Mouse (Mus musculus): ENCODE measurements around the gene Klhdc3. TPM values are rescaled to one million over a fixed set of nuclear protein-coding genes. Genes with fewer than 3 reads are reported as not detected.

Klhdc3 gene
- total and polyA plus RNA-seq, 3 experiments = 19.5 to 126 (median 72.3) TPM

DNA sequence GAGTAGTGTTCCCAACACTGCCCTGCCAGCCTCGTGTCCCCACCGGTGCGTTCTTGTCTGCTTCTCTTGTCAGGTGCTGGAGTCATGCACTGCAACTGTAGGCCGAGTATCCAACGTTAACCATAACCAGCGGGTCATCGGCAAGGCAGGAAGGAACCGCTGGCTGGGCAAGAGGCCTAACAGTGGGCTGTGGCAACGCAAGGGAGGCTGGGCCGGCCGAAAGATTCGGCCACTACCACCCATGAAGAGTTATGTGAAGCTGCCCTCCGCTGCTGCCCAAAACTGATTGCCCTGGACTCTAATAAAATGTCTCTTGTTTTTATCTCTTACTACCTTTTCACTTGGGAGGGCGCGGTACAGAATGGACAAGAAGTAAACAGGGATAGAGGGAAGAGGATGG, 30.9 kb downstream of the Klhdc3 start:
- Histone ChIP-seq H3K36me3 (replicated peaks in 1 of 2; ENCODE audit: control insufficient read depth in 1 of 2, insufficient read depth in 1 of 2, low read length in 1 of 2) (peaks cover 37 to 56% of the 10 kb centered on the region in 2 experiments), H3K9ac (ENCODE audit: insufficient read depth, low read depth) (peak overlapping the region; percentile 44; the same call in 1 of the 2 replicates), H3K4me1 (ENCODE audit: control insufficient read depth in 1 of 2, insufficient read depth in 2 of 2) (peaks cover 9 to 56% of the 10 kb centered on the region in 2 experiments), H3K4me2 (ENCODE audit: insufficient read depth, low read depth, poor library complexity, severe bottlenecking) (peak overlapping the region; percentile 4), H3K79me2 (replicated peaks; ENCODE audit: control insufficient read depth, extremely low read depth, insufficient read depth, poor library complexity, severe bottlenecking) (peaks cover 28% of the 10 kb centered on the region), H3K4me3 (replicated peaks in 1 of 3; ENCODE audit: low read depth in 2 of 3, low read length in 2 of 3, poor library complexity in 1 of 3) (peak overlapping the region; percentile 38 to 84 (median 46)), H3K9me3 (replicated peaks; ENCODE audit: low read length) (peaks cover 5% of the 10 kb centered on the region), H3K27ac (ENCODE audit: insufficient read depth, low read depth) (peak overlapping the region; percentile 53), H3K27me3 (replicated peaks) (no peaks in the 10 kb centered on the region)
- no peak for DNase-seq (ENCODE audit: extremely low read depth)
- dilution Hi-C loops (cut with MboI; ENCODE audit: extremely low pct_ligation_motif_present, extremely low pct_unique_long_range_greater_than_20kb, low sequenced_read_pairs) = no loop called here
- in situ Hi-C loops (cut with MboI; ENCODE audit: low pct_ligation_motif_present, low pct_unique_long_range_greater_than_20kb, low sequenced_read_pairs) = loop anchor here (5.0 kb wide), 2 partner anchors 62 to 122 kb away; partner anchors contain the start of genes 2310039H08Rik and Pex6
- TF ChIP-seq RAD21 (IDR thresholded peaks at IDR 0.05; ENCODE audit: low read depth, low read length) = no peak
- no peak for TF ChIP-seq POLR2A (IDR thresholded peaks at IDR 0.05; ENCODE audit: low read depth, low read length)
- no peak for TF ChIP-seq MAZ (IDR thresholded peaks at IDR 0.05; ENCODE audit: low read depth, low read length)
- TF ChIP-seq USF1 (IDR thresholded peaks at IDR 0.05; ENCODE audit: low read depth, low read length) = no peak

DNA sequence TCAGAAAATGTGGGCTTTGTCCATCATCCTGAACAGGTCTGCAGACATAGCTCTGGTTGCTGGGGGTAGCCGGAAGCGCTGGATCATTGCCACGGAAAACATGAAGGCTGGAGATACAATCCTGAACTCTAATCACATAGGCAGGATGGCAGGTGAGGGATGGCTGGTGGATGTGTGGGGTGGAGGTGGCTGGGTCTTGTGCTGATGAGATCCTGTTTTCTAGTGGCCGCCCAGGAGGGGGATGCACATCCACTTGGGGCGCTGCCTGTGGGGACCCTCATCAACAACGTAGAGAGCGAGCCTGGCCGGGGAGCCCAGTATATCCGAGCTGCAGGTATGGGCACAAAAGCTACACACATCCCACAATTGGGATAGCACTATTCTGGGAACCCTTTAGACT, 32.3 kb downstream of the Klhdc3 start:
- peaks cover 12 to 64% of the 10 kb centered on the region in 2 experiments for H3K4me1 ChIP-seq (ENCODE audit: control insufficient read depth in 1 of 2, insufficient read depth in 2 of 2)
- H3K9me3 ChIP-seq (replicated peaks; ENCODE audit: low read length) = no peaks in the 10 kb centered on the region
- H3K79me2 ChIP-seq (replicated peaks; ENCODE audit: control insufficient read depth, extremely low read depth, insufficient read depth, poor library complexity, severe bottlenecking) = peaks cover 28% of the 10 kb centered on the region
- no peaks in the 10 kb centered on the region for H3K27me3 ChIP-seq (replicated peaks)
- peaks cover 25 to 44% of the 10 kb centered on the region in 2 experiments for H3K36me3 ChIP-seq (replicated peaks in 1 of 2; ENCODE audit: control insufficient read depth in 1 of 2, insufficient read depth in 1 of 2, low read length in 1 of 2)
- no peak for DNase-seq (ENCODE audit: extremely low read depth)
- H3K27ac ChIP-seq (ENCODE audit: insufficient read depth, low read depth) = no peak overlapping the region
- in situ Hi-C loops (cut with MboI; ENCODE audit: low pct_ligation_motif_present, low pct_unique_long_range_greater_than_20kb, low sequenced_read_pairs) (no loop called here), dilution Hi-C loops (cut with MboI; ENCODE audit: extremely low pct_ligation_motif_present, extremely low pct_unique_long_range_greater_than_20kb, low sequenced_read_pairs) (no loop called here)
- H3K4me3 ChIP-seq (replicated peaks in 1 of 3; ENCODE audit: low read depth in 2 of 3, low read length in 2 of 3, poor library complexity in 1 of 3) = no peak overlapping the region
- H3K9ac ChIP-seq (ENCODE audit: insufficient read depth, low read depth) = no peak overlapping the region
- TF ChIP-seq MAFK (IDR thresholded peaks at IDR 0.05; ENCODE audit: insufficient replicate concordance, low read length) = no peak
- TF ChIP-seq CHD2 (IDR thresholded peaks at IDR 0.05; ENCODE audit: low read length) = no peak
- no peak for TF ChIP-seq CTCF (conservative IDR thresholded peaks at IDR 0.05 in 1 of 2, IDR thresholded peaks at IDR 0.05 in 1 of 2; ENCODE audit: low read depth in 2 of 2, low read length in 2 of 2)
- TF ChIP-seq KAT2A (IDR thresholded peaks at IDR 0.05; ENCODE audit: insufficient replicate concordance, low read length) = no peak
- no peak for TF ChIP-seq MYC (IDR thresholded peaks at IDR 0.05; ENCODE audit: low read depth, low read length)
- no peak for TF ChIP-seq CHD1 (IDR thresholded peaks at IDR 0.05; ENCODE audit: low read depth, low read length)
- no peak for TF ChIP-seq NELFE (IDR thresholded peaks at IDR 0.05; ENCODE audit: low read depth, low read length)
- no peak for TF ChIP-seq ELF1 (IDR thresholded peaks at IDR 0.05; ENCODE audit: low read depth, low read length)
- no peak for TF ChIP-seq TBP (conservative IDR thresholded peaks at IDR 0.05; ENCODE audit: low read depth, low read length)
- H3K4me2 ChIP-seq (ENCODE audit: insufficient read depth, low read depth, poor library complexity, severe bottlenecking) = no peak overlapping the region

DNA sequence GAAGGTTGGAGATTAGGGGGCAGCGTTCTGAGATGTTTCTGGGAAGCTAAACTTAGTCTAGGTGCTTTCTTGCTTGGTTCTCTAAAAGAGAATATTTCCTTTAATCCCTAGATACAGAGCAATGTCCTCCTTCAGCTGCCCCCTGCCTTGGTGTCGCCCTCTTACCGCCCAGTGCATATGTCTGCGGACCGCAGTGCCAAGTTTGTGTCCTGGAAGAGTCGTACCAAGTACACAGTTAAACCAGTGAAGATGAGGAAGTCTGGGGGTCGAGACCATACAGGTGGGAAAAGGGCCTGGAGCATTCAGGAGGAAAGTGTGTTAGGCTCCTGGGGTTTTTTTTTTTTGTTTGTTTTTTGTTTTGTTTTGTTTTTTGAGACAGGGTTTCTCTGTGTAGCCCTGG, 33.4 kb downstream of the Klhdc3 start:
- Histone ChIP-seq H3K9ac (ENCODE audit: insufficient read depth, low read depth) (no peak overlapping the region), H3K27ac (ENCODE audit: insufficient read depth, low read depth) (no peak overlapping the region), H3K36me3 (replicated peaks in 1 of 2; ENCODE audit: control insufficient read depth in 1 of 2, insufficient read depth in 1 of 2, low read length in 1 of 2) (peaks cover 14 to 33% of the 10 kb centered on the region in 2 experiments), H3K4me1 (ENCODE audit: control insufficient read depth in 1 of 2, insufficient read depth in 2 of 2) (peaks cover 12 to 56% of the 10 kb centered on the region in 2 experiments), H3K79me2 (replicated peaks; ENCODE audit: control insufficient read depth, extremely low read depth, insufficient read depth, poor library complexity, severe bottlenecking) (peaks cover 24% of the 10 kb centered on the region), H3K4me2 (ENCODE audit: insufficient read depth, low read depth, poor library complexity, severe bottlenecking) (peak overlapping the region; percentile 90), H3K4me3 (replicated peaks in 1 of 3; ENCODE audit: low read depth in 2 of 3, low read length in 2 of 3, poor library complexity in 1 of 3) (peak overlapping the region in 1 of 3 experiments; percentile 96), H3K27me3 (replicated peaks) (no peaks in the 10 kb centered on the region), H3K9me3 (replicated peaks; ENCODE audit: low read length) (no peaks in the 10 kb centered on the region)
- dilution Hi-C loops (cut with MboI; ENCODE audit: extremely low pct_ligation_motif_present, extremely low pct_unique_long_range_greater_than_20kb, low sequenced_read_pairs) = no loop called here
- in situ Hi-C loops (cut with MboI; ENCODE audit: low pct_ligation_motif_present, low pct_unique_long_range_greater_than_20kb, low sequenced_read_pairs) = no loop called here
- no peak for DNase-seq (ENCODE audit: extremely low read depth)
- TF ChIP-seq USF1 (IDR thresholded peaks at IDR 0.05; ENCODE audit: low read depth, low read length) (no peak), MAZ (IDR thresholded peaks at IDR 0.05; ENCODE audit: low read depth, low read length) (no peak), UBTF (IDR thresholded peaks at IDR 0.05; ENCODE audit: low read depth, low read length) (no peak), CTCF (conservative IDR thresholded peaks at IDR 0.05 in 1 of 2, IDR thresholded peaks at IDR 0.05 in 1 of 2; ENCODE audit: low read depth in 2 of 2, low read length in 2 of 2) (no peak), MXI1 (IDR thresholded peaks at IDR 0.05; ENCODE audit: low read depth, low read length) (no peak), MAX (IDR thresholded peaks at IDR 0.05; ENCODE audit: low read length) (no peak), ELF1 (IDR thresholded peaks at IDR 0.05; ENCODE audit: low read depth, low read length) (no peak), RCOR1 (conservative IDR thresholded peaks at IDR 0.05; ENCODE audit: low read depth, low read length) (no peak), ZC3H11A (IDR thresholded peaks at IDR 0.05; ENCODE audit: low read depth, low read length) (no peak), JUND (conservative IDR thresholded peaks at IDR 0.05; ENCODE audit: low read depth, low read length) (no peak), TCF12 (IDR thresholded peaks at IDR 0.05; ENCODE audit: low read depth, low read length) (no peak), POLR2AphosphoS2 (IDR thresholded peaks at IDR 0.05; ENCODE audit: low read depth, low read length) (no peak), ETS1 (conservative IDR thresholded peaks at IDR 0.05; ENCODE audit: low read depth, low read length) (no peak), JUN (IDR thresholded peaks at IDR 0.05; ENCODE audit: insufficient read depth, low read depth, low read length) (no peak), USF2 (conservative IDR thresholded peaks at IDR 0.05; ENCODE audit: low read depth, low read length) (no peak), SIN3A (IDR thresholded peaks at IDR 0.05; ENCODE audit: low read length) (no peak), HCFC1 (IDR thresholded peaks at IDR 0.05; ENCODE audit: low read depth, low read length) (no peak), PAX5 (IDR thresholded peaks at IDR 0.05; ENCODE audit: low read length) (no peak)

All from CH12.LX (cell line).